Mouse (Mus musculus) spleen, embryonic (tissue): ENCODE measurements at regions not wholly inside any gene's neighbourhood (a gene's known extent, or its start where the extent isn't known, plus 50 kb on each side); places are given as distances from the start of the nearest gene placed in this dataset.

Experiments used
- CTCF ChIA-PET: fragments of 350-600 bp; sonication (Branson Sonifier 250); formaldehyde crosslinking; loops from one replicate; lab custom pipeline; 2022; lab: Charles Lee

DNA sequence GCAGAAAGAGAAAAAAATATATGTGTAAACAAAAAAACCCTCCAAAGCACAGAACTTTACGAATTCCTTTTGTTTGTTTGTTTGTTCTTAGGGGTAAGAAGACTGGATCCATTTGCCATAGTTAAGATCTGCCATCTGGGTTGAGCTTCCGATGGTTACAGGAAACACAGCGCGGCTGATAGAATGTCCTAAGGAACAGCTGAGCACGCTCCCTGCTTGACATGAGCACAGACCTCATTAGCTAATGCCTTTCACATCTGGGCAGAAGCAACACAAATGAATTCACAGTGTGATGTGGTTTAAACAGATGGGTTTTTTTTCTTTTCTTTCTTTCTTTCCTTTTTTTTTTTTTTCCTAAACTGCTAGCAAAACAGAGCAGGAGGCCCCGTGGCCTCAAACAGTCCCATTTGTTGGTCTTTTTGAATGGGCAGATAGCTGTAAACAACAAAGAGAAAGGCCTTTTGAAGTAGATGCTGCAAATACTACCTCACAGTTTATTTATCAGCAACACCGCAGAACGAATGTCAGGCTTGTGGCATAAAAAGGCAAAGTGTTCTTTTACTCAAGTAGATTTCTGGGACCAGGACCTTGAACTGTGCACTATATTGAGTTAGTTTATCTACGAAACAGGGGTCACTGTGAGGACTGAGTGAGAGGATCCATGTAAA lies 61.0 kb upstream of the Raph1 start:
- CTCF ChIA-PET, result no interaction called here

GRCm38 (mm10) chr1:60627367-60627766 lies 60.5 kb upstream of the Raph1 start:
- CTCF ChIA-PET, result no interaction called here

DNA sequence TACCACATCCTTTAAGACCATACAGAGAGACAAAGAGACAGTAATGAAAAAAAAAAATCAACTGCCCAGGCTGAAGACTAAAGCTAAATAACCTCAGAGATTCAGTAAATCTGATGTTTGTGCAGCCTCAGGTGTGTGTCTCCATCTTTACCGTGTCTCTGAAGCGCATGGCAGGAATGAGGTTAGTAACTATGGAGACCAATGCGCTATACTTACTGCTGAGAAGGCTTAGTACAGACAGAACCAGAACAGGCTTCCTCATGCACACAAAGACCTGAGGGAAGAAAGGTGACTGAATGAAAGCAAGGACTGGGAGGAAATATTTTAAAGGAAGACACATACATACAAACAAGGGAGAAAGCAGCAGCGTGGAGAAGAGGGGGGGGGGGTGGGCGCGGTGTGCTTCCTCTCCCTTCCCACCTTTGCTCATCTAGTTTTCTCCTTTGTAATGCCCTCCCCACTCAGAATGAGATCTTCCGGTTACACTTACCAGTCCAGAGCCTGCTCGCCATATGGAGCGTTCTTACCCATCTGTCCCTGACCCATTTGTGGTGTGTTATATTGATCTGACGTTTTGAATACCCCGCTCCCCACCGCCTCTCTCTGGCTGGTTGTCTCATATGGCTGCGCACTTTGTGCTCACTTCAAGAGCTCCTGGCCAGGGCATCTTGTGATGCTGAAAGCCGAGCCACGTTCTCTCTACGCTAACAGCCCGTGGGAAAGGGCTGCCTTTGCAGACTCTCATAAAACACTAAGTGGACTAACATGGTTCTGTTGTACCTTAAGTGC lies 59.0 kb upstream of the Raph1 start:
- CTCF ChIA-PET, result interaction anchor here (0.7 kb wide), 1 partner anchor 1073 kb away, joined by 5 read pairs; no protein-coding TSS in a partner anchor

DNA sequence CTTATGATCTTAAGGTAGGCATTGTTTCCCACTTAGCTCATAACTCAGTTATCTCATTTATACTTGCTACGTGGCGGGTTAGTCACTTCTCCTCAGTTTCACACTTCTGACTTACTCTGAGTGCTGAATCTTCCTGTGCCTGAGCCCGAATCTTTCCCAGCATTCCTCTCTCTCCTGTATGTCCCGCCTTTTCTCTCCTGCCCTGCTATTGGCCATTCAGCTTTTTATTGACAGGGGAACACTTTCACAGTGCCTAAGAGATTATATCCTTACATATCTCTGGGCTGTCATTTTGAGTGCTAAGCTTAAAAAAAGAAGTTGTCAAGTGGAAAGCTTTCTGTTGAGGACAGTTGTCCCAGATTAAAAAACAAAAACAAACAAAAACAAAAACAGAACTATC lies 57.3 kb upstream of the Raph1 start:
- CTCF ChIA-PET, result interaction anchor here (0.5 to 0.6 kb wide), 3 partner anchors 37 to 184 kb away, joined by 3 to 4 read pairs (median 3); no protein-coding TSS in a partner anchor

DNA sequence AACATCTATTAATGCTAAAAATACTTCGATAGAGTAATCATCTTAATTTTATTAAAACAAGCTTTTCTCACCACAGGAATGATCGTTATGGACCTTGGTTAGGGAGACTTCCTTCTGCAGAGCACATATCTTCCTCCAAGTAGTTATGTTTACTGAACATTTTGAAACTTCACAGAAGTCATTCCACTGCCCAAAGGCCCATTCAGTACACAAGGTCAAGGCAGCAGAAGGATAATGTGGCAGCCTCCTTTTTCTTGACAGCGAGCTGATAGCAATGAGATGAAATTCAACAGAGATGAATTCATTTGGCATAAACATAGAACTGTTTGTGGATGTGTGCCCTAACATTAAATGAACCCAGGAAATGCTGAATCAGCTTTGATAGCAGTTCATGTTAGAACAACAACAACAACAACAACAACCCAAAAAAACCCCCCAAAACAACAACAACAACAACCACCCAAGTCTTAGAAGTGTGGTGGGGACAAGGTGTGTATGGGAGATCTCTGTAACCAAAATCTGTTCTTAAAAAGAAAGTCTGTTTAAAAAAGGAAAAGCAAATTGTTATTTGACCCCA lies 56.6 kb upstream of the Raph1 start:
- CTCF ChIA-PET, result interaction anchor here (0.5 kb wide), 1 partner anchor 36 kb away, joined by 3 read pairs; no protein-coding TSS in a partner anchor

DNA sequence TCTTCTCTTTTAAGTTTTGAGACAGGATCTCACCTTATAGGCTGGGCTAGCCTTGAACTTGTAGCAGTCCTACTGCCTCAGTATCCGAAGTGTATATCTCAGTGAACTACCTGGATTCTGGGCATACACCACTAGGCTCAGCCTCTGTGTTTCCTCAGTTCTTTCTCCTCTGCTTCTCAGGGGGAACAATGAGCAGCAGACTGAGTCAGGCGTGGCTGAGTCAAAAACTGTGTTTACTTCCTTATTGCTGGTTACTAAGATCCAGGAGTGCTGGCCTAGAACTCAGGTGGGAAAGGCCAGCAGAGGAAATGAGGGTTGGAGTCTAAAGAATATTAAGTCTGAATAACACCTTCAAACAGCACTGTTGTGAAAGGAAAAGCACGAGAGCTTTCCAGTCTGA lies 54.9 kb upstream of the Raph1 start:
- CTCF ChIA-PET, result no interaction called here

- CTCF ChIA-PET, result no interaction called here
These were observed 54.3 kb upstream of the Raph1 start for GRCm38 (mm10) chr1:60621064-60621726.

DNA sequence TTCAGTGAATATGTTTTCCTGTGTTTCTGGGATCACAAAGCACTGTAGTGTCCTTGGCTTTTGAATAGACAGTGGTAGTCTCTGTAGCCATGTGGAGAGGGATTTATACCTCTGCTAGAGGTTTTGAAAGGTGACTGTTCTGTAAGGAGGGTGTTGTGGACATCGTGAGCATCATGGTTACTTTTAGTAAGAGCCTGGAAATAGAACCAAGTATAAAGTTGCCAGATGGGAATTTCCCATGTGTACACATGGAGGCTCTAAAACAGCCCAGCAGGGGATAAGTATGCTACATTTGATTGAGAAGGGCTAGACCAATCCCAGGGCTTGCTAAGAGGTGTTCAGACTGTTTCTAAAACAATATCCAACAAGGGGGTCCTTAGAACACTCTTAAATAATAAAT lies 51.5 kb upstream of the Raph1 start:
- CTCF ChIA-PET, result interaction anchor here (0.6 kb wide), 1 partner anchor 967 kb away, joined by 5 read pairs; no protein-coding TSS in a partner anchor

GRCm38 (mm10) chr1:60616916-60617315 lies 50.0 kb upstream of the Raph1 start:
- CTCF ChIA-PET, result no interaction called here
